Mouse (Mus musculus) fat pad, adult 2 months (tissue): ENCODE results near the gene Hes5.

Experiments
- DNase-seq: peaks from one replicate; pipeline ENCODE4 v3.0.0-alpha.2; 2011; ENCODE audit warnings: low read depth, low spot score; ENCODE audit errors: extremely low read depth

Hes5 gene

DNA sequence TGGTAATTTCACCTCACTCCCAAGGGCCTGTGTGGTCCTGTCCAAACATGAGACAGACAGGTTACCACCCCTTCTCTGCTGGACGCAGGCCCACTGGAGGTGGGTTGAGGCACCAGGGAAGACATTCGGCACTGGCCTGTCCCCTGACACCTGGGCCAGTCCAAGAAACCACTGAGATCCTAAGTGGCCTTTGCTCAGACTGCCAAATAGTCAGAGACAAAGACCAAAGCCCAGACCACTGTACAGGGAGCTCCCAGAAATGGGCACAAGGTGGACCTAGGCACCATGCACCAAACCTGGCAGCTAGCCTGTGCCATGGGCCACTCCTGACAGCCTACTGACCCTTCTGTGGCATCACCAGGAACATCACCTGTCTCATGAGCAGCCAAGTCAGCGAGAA is 48.5 kb downstream of the Hes5 start:
- DNase-seq = no peak

DNA sequence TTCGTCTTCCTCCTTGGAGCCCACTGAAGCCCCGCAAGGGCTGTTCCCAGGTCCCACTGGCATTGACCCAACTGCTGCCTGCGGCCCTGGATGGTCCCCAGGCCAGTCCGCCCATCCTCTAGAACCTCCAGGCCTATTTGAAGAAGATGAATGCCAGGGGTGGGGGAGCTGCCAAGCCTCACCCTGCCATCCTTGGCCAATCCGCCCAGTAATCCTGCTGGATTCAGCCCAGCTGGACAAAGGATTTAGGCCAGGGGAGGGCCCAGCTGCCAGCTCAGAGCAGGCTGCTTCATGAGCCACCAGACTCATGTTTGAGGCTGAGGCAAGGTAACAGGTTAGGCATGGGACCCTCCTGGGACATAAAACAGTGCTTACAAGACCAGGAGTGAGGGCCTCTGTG is 50.1 kb downstream of the Hes5 start:
- no peak for DNase-seq

DNA sequence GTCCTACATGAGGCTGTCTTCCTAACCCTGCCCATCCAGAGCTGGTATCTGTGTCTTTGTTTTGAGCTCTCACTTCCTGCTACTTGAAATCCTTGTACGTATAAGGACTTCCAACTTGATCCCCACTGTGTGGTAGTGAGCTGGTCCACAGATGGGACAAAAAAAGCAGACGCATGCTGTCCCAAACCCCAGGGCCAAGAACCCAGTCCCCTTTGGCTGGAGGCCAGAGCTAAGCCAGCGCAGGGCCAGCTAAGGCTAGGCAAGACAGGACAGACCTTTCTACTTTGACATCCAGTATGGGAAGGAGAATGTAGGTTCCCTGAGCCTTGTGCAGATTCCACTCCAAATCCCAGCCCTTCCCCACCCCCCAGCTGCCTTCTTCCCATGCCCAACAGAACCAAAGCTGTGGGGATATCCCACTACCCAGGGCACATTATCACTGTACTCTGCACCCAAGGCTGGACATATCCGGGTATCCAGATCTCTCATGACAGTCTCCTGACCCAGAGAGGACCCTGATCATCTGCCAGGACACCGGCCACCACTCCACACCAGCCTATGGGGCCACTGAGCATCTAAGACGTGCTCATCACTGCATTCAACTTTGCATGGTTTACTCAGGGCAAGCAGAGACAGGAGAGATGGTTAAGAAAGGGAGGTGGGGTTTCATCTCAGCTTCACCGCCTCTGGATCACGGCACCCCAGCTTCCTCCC is 50.7 kb downstream of the Hes5 start:
- DNase-seq = no peak
